10 mouse cellular contexts compared by ENCODE assay signal in genomic region chr6:95650082-95650722, GRCm38 (mm10).
DNase-seq lines count a peak whose midpoint lies in the region; ATAC-seq lines count a peak whose summit lies in the region.
"Had no signal": no experiment of that assay in that cellular context is flagged by ENCODE, and none has a peak within 500 bp of the region (broad histone marks: within the 10 kb centered on the region; RNA-seq: fewer than 3 reads in every experiment).

No protein-coding gene starts in this region.

- no peak overlapping the region for H3K9ac ChIP-seq in kidney, embryonic 15.5 days
- no peak overlapping the region for H3K9ac ChIP-seq in embryonic facial prominence, embryonic 13.5 days

- H3K27me3 ChIP-seq in kidney, embryonic 15.5 days: no peaks in the 10 kb centered on the region
- H3K27me3 ChIP-seq in embryonic facial prominence, embryonic 13.5 days: no peaks in the 10 kb centered on the region
- H3K27me3 ChIP-seq: Patski had no signal

- ATAC-seq in kidney, embryonic 15.5 days (replicated peaks; ENCODE audit: low FRiP score): peak; percentile 70; the same call in 1 of the 2 replicates
- ATAC-seq in embryonic facial prominence, embryonic 13.5 days (ENCODE audit: insufficient number of reproducible peaks, insufficient read depth, low FRiP score, low TSS enrichment, low read depth): peak; percentile 72
- ATAC-seq: Patski had no signal

- no peak overlapping the region for H3K4me3 ChIP-seq in kidney, embryonic 15.5 days (replicated peaks)
- H3K4me3 ChIP-seq in embryonic facial prominence, embryonic 13.5 days: no peak overlapping the region
- H3K4me3 ChIP-seq: erythroblast, embryonic 14.5 days had no signal

- 31% methylated on average over 13 of the region's 13 CpGs for WGBS in kidney, embryonic 15.5 days
- 23% methylated on average over 13 of the region's 13 CpGs for WGBS in embryonic facial prominence, embryonic 13.5 days

- peaks cover 22% of the 10 kb centered on the region for H3K4me1 ChIP-seq in kidney, embryonic 15.5 days
- H3K4me1 ChIP-seq in embryonic facial prominence, embryonic 13.5 days: peaks cover 17% of the 10 kb centered on the region

- H3K27ac ChIP-seq in kidney, embryonic 15.5 days: peak overlapping the region; percentile 13; the same call in 1 of the 2 replicates
- H3K27ac ChIP-seq in embryonic facial prominence, embryonic 13.5 days: peak overlapping the region; percentile 49; the same call in 1 of the 2 replicates
- H3K27ac ChIP-seq: macrophage had no signal

- DNase-seq in kidney, adult 11 months: no peak
- peak; percentile 6 for DNase-seq in 3134 (ENCODE audit: extremely low read depth, insufficient read length, low spot score)
- peak; percentile 74 for DNase-seq in 3T3-L1 (ENCODE audit: low read depth, low spot score)
- no peak for DNase-seq in frontal cortex, postnatal 10 days (ENCODE audit: low spot score in 2 of 2)
- DNase-seq in urinary bladder, postnatal 10 days (ENCODE audit: low spot score): no peak

- no peak overlapping the region for H3K4me2 ChIP-seq in kidney, embryonic 15.5 days
- H3K4me2 ChIP-seq in embryonic facial prominence, embryonic 13.5 days: no peak overlapping the region

- H3K36me3 ChIP-seq in kidney, embryonic 15.5 days: peaks cover 16% of the 10 kb centered on the region
- peaks cover 5% of the 10 kb centered on the region for H3K36me3 ChIP-seq in embryonic facial prominence, embryonic 13.5 days

- no peaks in the 10 kb centered on the region for H3K9me3 ChIP-seq in kidney, embryonic 15.5 days (replicated peaks)
- H3K9me3 ChIP-seq in embryonic facial prominence, embryonic 13.5 days: no peaks in the 10 kb centered on the region

Comparison
In these comparisons a context has a peak if more than half of its experiments do, and no peak if none do; other contexts are left out.
1. DNase-seq: peak in 3134 (single experiment) and 3T3-L1 (single experiment); none in kidney, adult 11 months (single experiment), frontal cortex, postnatal 10 days (0 of 2) and urinary bladder, postnatal 10 days (single experiment).